Mouse (Mus musculus) kidney, adult 2 months (tissue): ENCODE measurements around the gene Ncoa3. TPM values are rescaled to one million over a fixed set of nuclear protein-coding genes. Genes with fewer than 3 reads are reported as not detected.
A peak's percentile ranks its signal among the peaks of the same experiment; 100 is the strongest.

ENCODE experiments used
- DNase-seq: peaks from one replicate; pipeline ENCODE4 v3.0.0; 2021
- H3K27ac ChIP-seq: fragments of 200-500 bp; 2 replicates; pipeline ENCODE4 v1.5.1; 2012; ENCODE audit warnings: low read depth, low read length, control low read depth, inconsistent platforms; ENCODE audit not compliant: insufficient read depth
- H3K27me3 ChIP-seq: fragments of 200-500 bp; replicated peaks from 2 replicates; pipeline ENCODE4 v1.6.1; 2012; ENCODE audit warnings: mild to moderate bottlenecking, moderate library complexity, low read length, inconsistent platforms; ENCODE audit not compliant: control insufficient read depth, insufficient read depth
- H3K36me3 ChIP-seq: fragments of 200-500 bp; 2 replicates; pipeline ENCODE4 v1.6.1; 2012; ENCODE audit warnings: mild to moderate bottlenecking, moderate library complexity, low read length, inconsistent platforms; ENCODE audit not compliant: control insufficient read depth, insufficient read depth
- H3K4me1 ChIP-seq: fragments of 200-500 bp; 2 replicates; pipeline ENCODE4 v1.6.1; 2011; ENCODE audit warnings: low read length; ENCODE audit not compliant: control insufficient read depth, insufficient read depth
- H3K4me3 ChIP-seq: fragments of 200-500 bp; 2 replicates; pipeline ENCODE4 v1.5.1; 2011; ENCODE audit warnings: mild to moderate bottlenecking, low read depth, low read length, control low read depth; ENCODE audit not compliant: insufficient read depth
- CTCF ChIP-seq: fragments of 200-500 bp; conservative IDR thresholded peaks from 2 replicates; pipeline ENCODE4 v1.5.1; 2011; ENCODE audit warnings: low read depth, mild to moderate bottlenecking, control low read depth, low read length, moderate library complexity, mixed read lengths; ENCODE audit not compliant: insufficient read depth, insufficient read length
- POLR2A ChIP-seq: fragments of 200-500 bp; IDR thresholded peaks from one replicate; pipeline ENCODE4 v1.6.1; 2011; ENCODE audit warnings: low read depth, low read length, control low read depth
- WGBS: fragments of 180-500 bp; shearing (Covaris S2); methylation state at CpG from one replicate; pipeline ENCODE4 v1.1.7; 2018; 5-methylcytosine and 5-hydroxymethylcytosine counted together
- polyA plus RNA-seq: library from polyadenylated mRNA; depleted of rRNA; stranded (reverse); fragments of >200 nt; gene quantifications from 2 replicates; pipeline ENCODE4 v1.2.3, GENCODE M21; 2012

The Ncoa3 gene
- polyA plus RNA-seq, 1 experiment = 36.3 TPM

- Histone ChIP-seq H3K36me3 (no peaks in the 10 kb centered on the region), H3K4me1 (peaks cover 4% of the 10 kb centered on the region; the same call in 1 of the 2 replicates), H3K27ac (no peak overlapping the region), H3K27me3 (no peaks in the 10 kb centered on the region), H3K4me3 (no peak overlapping the region)
- WGBS = 94% methylated on average over 1 of the region's 1 CpGs
- no peak for DNase-seq
- TF ChIP-seq CTCF (no peak), POLR2A (no peak)
Observed at GRCm38 (mm10) chr2:165974383-165974782, 18.1 kb upstream of the Ncoa3 start.

GRCm38 (mm10) chr2:165976186-165976585 is 16.2 kb upstream of the Ncoa3 start:
- WGBS = 70% methylated on average over 3 of the region's 3 CpGs
- Histone ChIP-seq H3K27ac (peak overlapping the region; percentile 65; the same call in 1 of the 2 replicates), H3K36me3 (no peaks in the 10 kb centered on the region), H3K4me1 (peaks cover 5% of the 10 kb centered on the region; the same call in 1 of the 2 replicates), H3K4me3 (no peak overlapping the region), H3K27me3 (no peaks in the 10 kb centered on the region)
- no peak for TF ChIP-seq POLR2A
- no peak for TF ChIP-seq CTCF
- no peak for DNase-seq

- H3K27ac ChIP-seq = peak overlapping the region; percentile 73
- peaks cover 6% of the 10 kb centered on the region; the same call in 1 of the 2 replicates for H3K4me1 ChIP-seq
- H3K27me3 ChIP-seq = no peaks in the 10 kb centered on the region
- TF ChIP-seq POLR2A = no peak
- no peak for TF ChIP-seq CTCF
- 67% methylated on average over 5 of the region's 5 CpGs for WGBS
- DNase-seq = peak; percentile 60
- H3K36me3 ChIP-seq = no peaks in the 10 kb centered on the region
- H3K4me3 ChIP-seq = no peak overlapping the region
Observed at GRCm38 (mm10) chr2:165976874-165977273, 15.6 kb upstream of the Ncoa3 start.

- TF ChIP-seq CTCF (0 out of 2 replicates have a peak, but pooled peaks have one; percentile 13), POLR2A (no peak)
- DNase-seq = no peak
- WGBS = 98% methylated on average over 1 of the region's 1 CpGs
Observed at GRCm38 (mm10) chr2:165978119-165978518, 14.3 kb upstream of the Ncoa3 start.

GRCm38 (mm10) chr2:165981248-165981977 is 11.0 kb upstream of the Ncoa3 start:
- no peak for DNase-seq
- peaks cover 25% of the 10 kb centered on the region; the same call in 1 of the 2 replicates for H3K4me1 ChIP-seq
- WGBS = 49% methylated on average over 6 of the region's 6 CpGs
- TF ChIP-seq CTCF (no peak), POLR2A (no peak)
- peak overlapping the region; percentile 93 for H3K27ac ChIP-seq
- H3K4me3 ChIP-seq = no peak overlapping the region
- no peaks in the 10 kb centered on the region for H3K27me3 ChIP-seq
- no peaks in the 10 kb centered on the region for H3K36me3 ChIP-seq

More at GRCm38 (mm10) chr2:165978119-165978518, 14.3 kb upstream of the Ncoa3 start:
- Histone ChIP-seq H3K36me3 (no peaks in the 10 kb centered on the region), H3K4me1 (peaks cover 16% of the 10 kb centered on the region; the same call in 1 of the 2 replicates), H3K27me3 (no peaks in the 10 kb centered on the region), H3K4me3 (no peak overlapping the region), H3K27ac (no peak overlapping the region)

- peak; percentile 98 for DNase-seq
- Histone ChIP-seq H3K4me3 (no peak overlapping the region), H3K27me3 (no peaks in the 10 kb centered on the region), H3K36me3 (no peaks in the 10 kb centered on the region), H3K4me1 (peaks cover 23% of the 10 kb centered on the region; the same call in 1 of the 2 replicates), H3K27ac (peak overlapping the region; percentile 93)
- 17% methylated on average over 16 of the region's 16 CpGs for WGBS
- peak; percentile 47 for TF ChIP-seq POLR2A
- TF ChIP-seq CTCF = no peak
Observed at GRCm38 (mm10) chr2:165982512-165983389, 9.7 kb upstream of the Ncoa3 start.

- Histone ChIP-seq H3K4me1 (peaks cover 23% of the 10 kb centered on the region; the same call in 1 of the 2 replicates), H3K27ac (peak overlapping the region; percentile 13; the same call in 1 of the 2 replicates), H3K27me3 (no peaks in the 10 kb centered on the region), H3K4me3 (no peak overlapping the region), H3K36me3 (no peaks in the 10 kb centered on the region)
- no peak for TF ChIP-seq POLR2A
- no peak for TF ChIP-seq CTCF
- WGBS = 100% methylated on average over 1 of the region's 1 CpGs
- DNase-seq = no peak
Observed at GRCm38 (mm10) chr2:165984318-165984717, 8.1 kb upstream of the Ncoa3 start.
